Mouse (Mus musculus) liver, embryonic 14.5 days (tissue): ENCODE data around the gene Tmprss2.

Experiments used
- CTCF ChIP-seq: IDR thresholded peaks from 2 replicates; pipeline ENCODE4 v1.5.1; 2016; ENCODE audit warnings: antibody characterized with exemption, low read depth, control low read depth
- EP300 ChIP-seq: IDR thresholded peaks from 2 replicates; pipeline ENCODE4 v1.6.1; 2016; ENCODE audit warnings: antibody characterized with exemption, low read depth

DNA sequence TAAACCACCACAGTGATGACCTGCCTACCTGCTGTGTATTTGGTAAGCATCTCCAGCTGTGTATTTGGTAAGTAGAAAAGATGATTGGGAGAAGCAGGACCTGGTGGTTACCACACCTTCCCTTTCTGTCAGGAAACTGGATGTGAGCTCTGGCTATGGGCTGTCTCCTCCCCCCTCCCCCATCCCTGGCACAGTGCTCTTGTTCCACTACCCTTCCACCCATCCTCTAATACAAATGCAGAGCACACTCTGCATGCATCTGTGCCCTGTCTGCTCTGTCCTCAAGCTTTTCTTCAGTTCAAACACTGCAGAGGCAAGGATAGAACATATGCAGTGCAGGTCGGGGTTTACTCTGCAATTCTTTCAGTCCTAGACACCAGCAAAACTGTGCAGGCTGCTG lies 76.5 kb downstream of the Tmprss2 start:
- TF ChIP-seq CTCF (no peak), EP300 (no peak)
